Mouse (Mus musculus): Measurements from ENCODE around the gene Xlr3c. TPM values are rescaled to one million over a fixed set of nuclear protein-coding genes. Genes with fewer than 3 reads are reported as not detected.
"Not testable (repeated sequence)": the region's sequence is repeated elsewhere in the genome, so short reads cannot be mapped to it uniquely, and the experiment has no call there.

Gene Xlr3c
- polyA plus RNA-seq (2011; ENCODE audit: insufficient read depth, insufficient read length, low read depth, missing spikeins), result 0.69 TPM in 1 of 2 replicates, not detected in the other

GRCm38 (mm10) chrX:73265270-73265669, at the start of gene Xlr3c:
Gene Xlr3c, minus strand, starts transcription at chrX:73265390.
- H3K27me3 ChIP-seq (ENCODE audit: control insufficient read depth, insufficient read depth, low read length, poor library complexity, severe bottlenecking); H3K27ac ChIP-seq (ENCODE audit: insufficient read depth, low read length); H3K36me3 ChIP-seq (ENCODE audit: control insufficient read depth, insufficient read depth, low read length, poor library complexity, severe bottlenecking); H3K9ac ChIP-seq (ENCODE audit: low read depth, poor library complexity, severe bottlenecking); H3K4me3 ChIP-seq (ENCODE audit: low read depth, low read length); H3K4me1 ChIP-seq (ENCODE audit: control insufficient read depth, insufficient read depth, low read length); H3K9me3 ChIP-seq (replicated peaks; ENCODE audit: control insufficient read depth, insufficient read depth, low read length, poor library complexity, severe bottlenecking): not testable (repeated sequence)

- Histone ChIP-seq H3K9me3 (replicated peaks; ENCODE audit: control insufficient read depth, insufficient read depth, low read length, poor library complexity, severe bottlenecking) (no peaks in the 10 kb centered on the region), H3K4me3 (ENCODE audit: low read depth, low read length) (no peak overlapping the region), H3K27ac (ENCODE audit: insufficient read depth, low read length) (no peak overlapping the region), H3K27me3 (ENCODE audit: control insufficient read depth, insufficient read depth, low read length, poor library complexity, severe bottlenecking) (no peaks in the 10 kb centered on the region), H3K9ac (ENCODE audit: low read depth, poor library complexity, severe bottlenecking) (no peak overlapping the region), H3K4me1 (ENCODE audit: control insufficient read depth, insufficient read depth, low read length) (no peaks in the 10 kb centered on the region), H3K36me3 (ENCODE audit: control insufficient read depth, insufficient read depth, low read length, poor library complexity, severe bottlenecking) (no peaks in the 10 kb centered on the region)
- TF ChIP-seq CTCF (IDR thresholded peaks at IDR 0.05; ENCODE audit: low read depth, low read length), result no peak
- TF ChIP-seq POLR2A (IDR thresholded peaks at IDR 0.05; ENCODE audit: insufficient read depth, low read length), result no peak
- TF ChIP-seq EP300 (IDR thresholded peaks at IDR 0.05; ENCODE audit: insufficient read depth, low read depth, low read length), result no peak
These were observed 47.3 kb upstream of the Xlr3c start for GRCm38 (mm10) chrX:73312522-73312921.

GRCm38 (mm10) chrX:73295745-73296144, 30.6 kb upstream of the Xlr3c start:
- not testable (repeated sequence) for H3K36me3 ChIP-seq (ENCODE audit: control insufficient read depth, insufficient read depth, low read length, poor library complexity, severe bottlenecking); H3K4me1 ChIP-seq (ENCODE audit: control insufficient read depth, insufficient read depth, low read length); H3K27ac ChIP-seq (ENCODE audit: insufficient read depth, low read length); H3K9ac ChIP-seq (ENCODE audit: low read depth, poor library complexity, severe bottlenecking); H3K4me3 ChIP-seq (ENCODE audit: low read depth, low read length); H3K27me3 ChIP-seq (ENCODE audit: control insufficient read depth, insufficient read depth, low read length, poor library complexity, severe bottlenecking); H3K9me3 ChIP-seq (replicated peaks; ENCODE audit: control insufficient read depth, insufficient read depth, low read length, poor library complexity, severe bottlenecking)

GRCm38 (mm10) chrX:73292876-73293275, 27.7 kb upstream of the Xlr3c start, which contains the start of the genes Xlr5a and Xlr5c:
Gene Xlr5a, minus strand, starts transcription at chrX:73292976.
Gene Xlr5c, minus strand, starts transcription at chrX:73292976.
- not testable (repeated sequence) for H3K27me3 ChIP-seq (ENCODE audit: control insufficient read depth, insufficient read depth, low read length, poor library complexity, severe bottlenecking); H3K27ac ChIP-seq (ENCODE audit: insufficient read depth, low read length); H3K36me3 ChIP-seq (ENCODE audit: control insufficient read depth, insufficient read depth, low read length, poor library complexity, severe bottlenecking); H3K4me1 ChIP-seq (ENCODE audit: control insufficient read depth, insufficient read depth, low read length); H3K9me3 ChIP-seq (replicated peaks; ENCODE audit: control insufficient read depth, insufficient read depth, low read length, poor library complexity, severe bottlenecking); H3K9ac ChIP-seq (ENCODE audit: low read depth, poor library complexity, severe bottlenecking); H3K4me3 ChIP-seq (ENCODE audit: low read depth, low read length)

- not testable (repeated sequence) for H3K4me1 ChIP-seq (ENCODE audit: control insufficient read depth, insufficient read depth, low read length); H3K27ac ChIP-seq (ENCODE audit: insufficient read depth, low read length); H3K27me3 ChIP-seq (ENCODE audit: control insufficient read depth, insufficient read depth, low read length, poor library complexity, severe bottlenecking); H3K4me3 ChIP-seq (ENCODE audit: low read depth, low read length); H3K9ac ChIP-seq (ENCODE audit: low read depth, poor library complexity, severe bottlenecking); H3K9me3 ChIP-seq (replicated peaks; ENCODE audit: control insufficient read depth, insufficient read depth, low read length, poor library complexity, severe bottlenecking); H3K36me3 ChIP-seq (ENCODE audit: control insufficient read depth, insufficient read depth, low read length, poor library complexity, severe bottlenecking)
These were observed 2.8 kb downstream of the Xlr3c start for GRCm38 (mm10) chrX:73262428-73262827.

- not testable (repeated sequence) for H3K4me3 ChIP-seq (ENCODE audit: low read depth, low read length); H3K4me1 ChIP-seq (ENCODE audit: control insufficient read depth, insufficient read depth, low read length); H3K27me3 ChIP-seq (ENCODE audit: control insufficient read depth, insufficient read depth, low read length, poor library complexity, severe bottlenecking); H3K27ac ChIP-seq (ENCODE audit: insufficient read depth, low read length); H3K9me3 ChIP-seq (replicated peaks; ENCODE audit: control insufficient read depth, insufficient read depth, low read length, poor library complexity, severe bottlenecking); H3K9ac ChIP-seq (ENCODE audit: low read depth, poor library complexity, severe bottlenecking); H3K36me3 ChIP-seq (ENCODE audit: control insufficient read depth, insufficient read depth, low read length, poor library complexity, severe bottlenecking)
These were observed 22.3 kb downstream of the Xlr3c start, which contains the start of gene Xlr4c for GRCm38 (mm10) chrX:73242821-73243325. Gene Xlr4c, minus strand, starts transcription at chrX:73243130.

- Histone ChIP-seq H3K36me3 (ENCODE audit: control insufficient read depth, insufficient read depth, low read length, poor library complexity, severe bottlenecking) (no peaks in the 10 kb centered on the region), H3K4me1 (ENCODE audit: control insufficient read depth, insufficient read depth, low read length) (no peaks in the 10 kb centered on the region), H3K27ac (ENCODE audit: insufficient read depth, low read length) (no peak overlapping the region), H3K4me3 (ENCODE audit: low read depth, low read length) (peak overlapping the region; percentile 65; the same call in 1 of the 2 replicates), H3K9me3 (replicated peaks; ENCODE audit: control insufficient read depth, insufficient read depth, low read length, poor library complexity, severe bottlenecking) (no peaks in the 10 kb centered on the region), H3K9ac (ENCODE audit: low read depth, poor library complexity, severe bottlenecking) (peak overlapping the region; percentile 80; the same call in 1 of the 2 replicates), H3K27me3 (ENCODE audit: control insufficient read depth, insufficient read depth, low read length, poor library complexity, severe bottlenecking) (no peaks in the 10 kb centered on the region)
- TF ChIP-seq CTCF (IDR thresholded peaks at IDR 0.05; ENCODE audit: low read depth, low read length), result no peak
- no peak for TF ChIP-seq POLR2A (IDR thresholded peaks at IDR 0.05; ENCODE audit: insufficient read depth, low read length)
- no peak for TF ChIP-seq EP300 (IDR thresholded peaks at IDR 0.05; ENCODE audit: insufficient read depth, low read depth, low read length)
These were observed 35.9 kb downstream of the Xlr3c start for GRCm38 (mm10) chrX:73229288-73229687.
